In the genomic region with DNA sequence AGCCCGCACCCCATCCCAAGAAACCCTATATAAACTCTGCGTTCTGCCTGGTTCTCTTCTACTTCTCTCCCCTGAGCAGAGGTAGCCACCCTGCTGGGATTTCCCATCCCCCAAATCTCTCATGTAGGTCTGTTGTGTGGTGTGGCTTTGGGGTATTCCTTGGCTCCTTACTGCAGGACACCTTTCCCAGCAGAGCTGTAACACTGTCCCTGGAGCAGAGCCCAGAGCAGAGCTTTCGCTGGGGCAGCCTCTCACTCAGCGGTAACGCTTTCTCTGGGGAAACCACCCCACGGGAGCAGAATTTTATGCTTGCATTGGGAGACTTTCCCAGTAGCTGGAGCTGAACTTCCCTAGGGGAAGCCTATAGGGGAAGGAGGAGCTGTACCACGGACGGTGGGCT, we compare ENCODE assay signal across 28 mouse cellular contexts. TPM values are rescaled to one million over a fixed set of nuclear protein-coding genes. Genes with fewer than 3 reads are reported as not detected.
DNase-seq lines count a peak whose midpoint lies in the region; TF ChIP-seq lines count a peak whose summit lies in the region.
"Had no signal": no experiment of that assay in that cellular context is flagged by ENCODE, and none has a peak within 500 bp of the region (broad histone marks: within the 10 kb centered on the region; RNA-seq: fewer than 3 reads in every experiment).

No protein-coding gene starts in this region.

- no peak for TF ChIP-seq CTCF in left cerebral cortex, adult 2 months (IDR thresholded peaks at IDR 0.05)

- DNase-seq in adrenal gland, adult (ENCODE audit: inconsistent age in 2 of 2, low spot score in 1 of 2), result peak; percentile 15 to 49
- DNase-seq in adrenal gland, adult 18-20 months (ENCODE audit: low spot score in 2 of 2), result no peak
- DNase-seq in cerebellum, adult 9-10 months, result peak; percentile 70
- no peak for DNase-seq in cerebellum, adult 11 months
- no peak for DNase-seq in left cerebral cortex, adult 2 months (ENCODE audit: extremely low spot score in 1 of 2, low spot score in 2 of 2)
- no peak for DNase-seq in left cerebral cortex, adult 9 months (ENCODE audit: low spot score in 2 of 2)
- peak; percentile 55 to 62 for DNase-seq in cerebellum, postnatal 14 days
- DNase-seq in frontal cortex, postnatal 25 days (ENCODE audit: low spot score in 2 of 2), result no peak
- DNase-seq: adrenal gland, postnatal 25 days; embryo, embryonic 11 days; kidney, adult 11 months; kidney, postnatal 36 days; lung, adult 18-20 months; lung, postnatal 4 days; right cerebral cortex, adult 18-20 months; thymus, adult 18-20 months; thymus, postnatal 25 days had no signal

- intact Hi-C loops in left cerebral cortex, adult 2 months (cut with DNase I), result no loop called here

- peak overlapping the region; percentile 83 for H3K27ac ChIP-seq in left cerebral cortex, adult 2 months
- H3K27ac ChIP-seq: embryonic facial prominence, embryonic 12.5 days; forebrain, embryonic 15.5 days; hindbrain, embryonic 14.5 days; kidney, embryonic 15.5 days; limb, embryonic 13.5 days; liver, embryonic 12.5 days; midbrain, embryonic 12.5 days; neural tube, embryonic 12.5 days; stomach, postnatal 0 days had no signal

- no peak overlapping the region for H3K4me3 ChIP-seq in left cerebral cortex, adult 2 months
- H3K4me3 ChIP-seq: embryonic facial prominence, embryonic 12.5 days; forebrain, embryonic 15.5 days; kidney, embryonic 15.5 days; limb, embryonic 13.5 days; liver, embryonic 12.5 days; megakaryocyte, embryonic 14.5 days; midbrain, embryonic 12.5 days; myocyte; neural tube, embryonic 12.5 days had no signal

RNA-seq across cellular contexts. Expression of gene Capn7, which starts 45.8 kb away (rescaled TPM):
- 10 to 100 TPM; 32.9 to 45.3 TPM for total RNA-seq in adrenal gland, adult 18-20 months (2021)
- total RNA-seq in left cerebral cortex, adult 2 months (2021), result 10 to 100 TPM; 33.8 to 38.3 TPM

RNA-seq across cellular contexts. Expression of gene Sh3bp5, which starts 53.6 kb away (rescaled TPM):
- total RNA-seq in adrenal gland, adult 18-20 months (2021), result 100 to 1,000 TPM; 136 to 182 TPM
- 10 to 100 TPM; 63.5 to 65.4 TPM for total RNA-seq in left cerebral cortex, adult 2 months (2021)

RNA-seq across cellular contexts. Expression of gene Dnah1, which starts 58.6 kb away (rescaled TPM):
- 1 to 10 TPM; 1.5 to 2.0 TPM for total RNA-seq in adrenal gland, adult 18-20 months (2021)
- total RNA-seq in left cerebral cortex, adult 2 months (2021), result 1 to 10 TPM; 4.6 to 5.8 TPM

Comparison
In these comparisons a context has a peak if more than half of its experiments do, and no peak if none do; other contexts are left out.
1. DNase-seq: peak in adrenal gland, adult (2 of 2), cerebellum, adult 9-10 months (single experiment) and cerebellum, postnatal 14 days (2 of 2); none in adrenal gland, adult 18-20 months (0 of 2), cerebellum, adult 11 months (single experiment), left cerebral cortex, adult 2 months (0 of 2), left cerebral cortex, adult 9 months (0 of 2) and frontal cortex, postnatal 25 days (0 of 2).